Mouse (Mus musculus) monocyte, adult 2 months (primary cell): ENCODE results near the gene Lypd6b.

ENCODE experiments used
- DNase-seq, 2 experiments: peaks; one replicate each; pipeline ENCODE4 v3.0.0; 2022; ENCODE audit warnings: low spot score in 2 of 2, low read depth in 1 of 2

The Lypd6b gene

DNA sequence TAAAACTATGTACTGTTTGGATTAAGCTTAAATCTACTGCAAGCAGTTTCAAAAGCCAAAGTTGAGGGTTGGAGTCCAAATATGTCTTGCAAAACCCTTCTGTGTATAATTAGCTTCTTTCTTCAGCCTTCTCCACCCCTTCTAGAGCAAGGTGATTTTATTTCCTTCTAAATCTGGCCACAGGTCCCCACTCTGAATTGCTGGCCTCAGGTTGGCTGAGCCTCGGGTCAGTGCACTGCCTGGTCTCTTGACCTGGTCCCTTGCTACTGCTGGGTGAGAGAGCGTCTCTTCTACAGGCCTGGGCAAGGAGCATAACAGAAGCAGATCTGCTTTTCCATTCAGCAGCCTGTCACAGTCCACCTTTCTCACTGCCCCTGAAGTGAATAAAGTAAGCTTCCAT lies 18.6 kb upstream of the Lypd6b start:
- DNase-seq = no peak

- DNase-seq = no peak
Measured at GRCm38 (mm10) chr2:49770440-49770839, 17.0 kb upstream of the Lypd6b start.

- DNase-seq = no peak
Measured at GRCm38 (mm10) chr2:49771172-49771571, 16.3 kb upstream of the Lypd6b start.

GRCm38 (mm10) chr2:49773194-49773931 lies 14.1 kb upstream of the Lypd6b start:
- DNase-seq = no peak

DNA sequence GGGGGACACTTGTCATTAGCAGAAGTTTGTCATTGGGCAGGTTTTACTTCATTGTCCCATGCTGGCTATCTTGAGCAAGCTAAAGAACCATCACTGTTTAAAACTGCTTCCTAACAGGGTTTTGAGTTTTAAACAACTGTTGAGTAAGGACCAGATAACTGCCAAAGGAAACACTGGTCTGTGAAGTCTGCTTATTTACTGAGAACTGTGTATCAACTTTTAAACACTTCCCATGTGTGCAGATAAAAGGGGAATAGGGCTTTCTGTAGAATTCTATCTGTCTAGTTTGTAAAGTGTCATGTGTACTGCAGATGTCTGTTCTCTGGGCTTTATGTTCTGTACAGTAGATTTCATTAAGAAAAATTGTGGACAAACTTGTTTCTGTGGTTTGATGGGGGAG lies 13.3 kb upstream of the Lypd6b start:
- DNase-seq = no peak

DNA sequence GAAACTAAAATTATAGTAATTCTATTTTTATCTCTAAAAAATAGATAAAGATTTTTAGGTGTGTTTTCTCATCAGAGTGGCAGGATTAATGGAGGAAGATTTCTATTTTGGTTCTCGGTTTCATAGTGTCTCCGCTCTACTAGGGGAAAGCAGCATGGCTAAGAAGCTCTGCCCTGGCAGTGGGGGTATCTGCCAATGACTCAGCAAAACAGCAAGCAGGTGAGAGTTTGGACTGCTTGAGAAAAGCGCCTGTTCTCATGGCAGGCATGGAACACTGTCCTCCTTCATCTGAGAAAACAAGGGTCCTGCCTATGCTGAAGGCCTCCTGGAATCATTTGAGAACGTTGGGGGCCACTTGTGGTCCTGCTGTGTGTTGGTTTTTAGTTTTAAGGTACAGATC lies 12.3 kb upstream of the Lypd6b start:
- no peak for DNase-seq

GRCm38 (mm10) chr2:49775735-49776134 lies 11.8 kb upstream of the Lypd6b start:
- DNase-seq = no peak

- DNase-seq = no peak
Measured at GRCm38 (mm10) chr2:49776407-49776806, 11.1 kb upstream of the Lypd6b start.

DNA sequence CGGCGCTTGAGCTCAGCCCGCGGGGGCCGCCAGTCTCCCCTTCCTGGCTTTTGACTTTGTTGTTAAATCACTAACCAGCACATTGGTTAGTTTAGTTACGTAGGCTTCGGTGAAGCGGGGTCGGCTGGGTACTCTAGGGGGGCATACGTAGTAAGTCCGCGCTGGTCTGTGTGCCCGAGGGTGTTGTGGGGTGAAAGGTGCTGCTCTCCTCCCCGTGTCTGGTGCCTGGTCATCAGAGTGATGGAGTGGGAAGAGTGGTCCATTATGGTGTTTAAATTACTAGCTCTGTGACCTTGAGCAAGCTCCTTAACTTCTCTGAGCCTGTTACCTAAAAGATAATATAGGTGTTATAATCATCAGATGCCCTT lies 547 bp downstream of the Lypd6b start:
- DNase-seq = no peak

- DNase-seq = no peak
Measured at GRCm38 (mm10) chr2:49788643-49789042, 1.2 kb downstream of the Lypd6b start.

DNA sequence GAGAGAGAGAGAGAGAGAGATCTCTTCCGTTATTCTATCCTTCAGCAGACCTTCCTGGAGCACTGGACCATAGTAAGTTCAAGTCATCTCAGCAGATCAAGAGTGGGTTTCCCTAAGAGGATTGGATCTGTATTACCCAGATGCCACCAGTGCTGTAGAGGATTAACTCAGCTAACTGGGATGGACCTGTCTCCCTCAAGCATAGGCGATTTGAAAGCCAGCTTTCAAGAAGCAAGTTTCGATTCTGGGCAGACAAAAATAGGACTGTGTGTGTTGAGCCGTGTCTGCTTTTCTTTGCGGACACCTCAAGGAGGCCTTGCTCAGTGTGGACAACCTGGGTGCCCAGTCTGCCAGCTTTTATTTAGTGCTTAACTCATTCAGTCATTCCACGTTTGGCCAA lies 1.6 kb downstream of the Lypd6b start:
- no peak for DNase-seq

GRCm38 (mm10) chr2:49789504-49789903 lies 2.0 kb downstream of the Lypd6b start:
- no peak for DNase-seq

DNA sequence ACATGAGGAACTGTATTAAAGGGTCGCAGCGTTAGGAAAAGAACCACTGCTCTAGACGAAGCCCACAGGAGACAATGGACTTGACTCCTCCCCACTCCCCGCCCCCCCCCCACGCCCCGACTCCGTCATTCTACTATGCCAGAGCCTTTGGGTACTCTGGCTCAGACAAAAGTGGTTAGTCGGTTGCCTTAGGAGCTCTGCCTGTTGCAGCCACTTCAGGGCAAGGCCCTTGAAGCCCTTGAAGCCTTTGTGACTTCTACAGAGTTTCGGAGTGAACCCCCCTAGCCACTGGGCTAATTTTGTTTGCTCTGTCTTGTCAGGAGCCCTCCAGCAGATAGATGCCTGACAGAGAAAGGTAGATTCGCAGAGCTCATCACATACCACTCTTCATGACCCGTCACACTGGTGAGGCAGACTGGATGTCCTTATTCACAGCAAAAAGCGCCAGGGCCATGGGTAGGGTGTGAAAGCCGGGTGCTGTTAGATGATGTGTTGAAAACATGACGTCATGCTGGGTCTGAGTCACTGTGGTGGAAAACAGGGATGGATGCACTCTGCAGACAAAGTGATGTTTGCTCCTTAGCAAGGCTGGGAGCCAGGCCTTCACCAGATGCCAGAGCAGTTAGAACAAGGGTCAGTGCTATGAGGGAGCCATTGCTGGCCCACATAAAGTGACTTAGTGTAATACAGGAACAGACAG lies 10.1 kb downstream of the Lypd6b start:
- no peak for DNase-seq

GRCm38 (mm10) chr2:49804448-49804847 lies 17.0 kb downstream of the Lypd6b start:
- no peak for DNase-seq

DNA sequence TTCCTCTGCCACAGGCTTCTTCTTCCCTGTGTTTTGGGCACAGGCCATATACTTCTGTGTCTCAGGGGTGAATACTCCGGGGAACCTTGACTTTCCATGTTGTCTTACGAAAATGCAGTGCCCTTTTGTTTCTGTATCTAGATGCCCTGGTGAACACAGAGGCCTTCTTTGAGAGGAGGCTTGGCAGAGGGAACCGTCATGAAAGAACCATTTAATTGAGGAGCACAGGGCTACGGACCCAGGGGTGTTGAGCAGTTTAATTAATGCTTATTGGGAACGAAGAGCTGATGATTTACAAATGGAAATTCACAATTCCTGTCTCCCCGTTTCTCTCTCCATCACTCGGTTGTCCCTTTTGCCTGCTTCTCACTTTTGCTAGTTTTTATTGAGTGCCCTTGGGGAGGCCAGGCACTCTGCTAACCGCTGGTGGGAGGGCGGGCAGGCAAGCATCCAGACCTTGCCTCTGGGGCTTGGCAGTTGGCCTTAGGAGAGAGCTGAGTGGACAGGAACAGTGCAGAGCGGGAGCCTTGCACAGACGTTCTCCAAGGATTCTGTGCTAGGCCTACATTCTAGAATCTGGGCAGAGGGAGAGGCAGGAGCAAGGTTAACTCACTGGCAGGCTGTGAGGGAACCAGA lies 18.4 kb downstream of the Lypd6b start:
- no peak for DNase-seq

DNA sequence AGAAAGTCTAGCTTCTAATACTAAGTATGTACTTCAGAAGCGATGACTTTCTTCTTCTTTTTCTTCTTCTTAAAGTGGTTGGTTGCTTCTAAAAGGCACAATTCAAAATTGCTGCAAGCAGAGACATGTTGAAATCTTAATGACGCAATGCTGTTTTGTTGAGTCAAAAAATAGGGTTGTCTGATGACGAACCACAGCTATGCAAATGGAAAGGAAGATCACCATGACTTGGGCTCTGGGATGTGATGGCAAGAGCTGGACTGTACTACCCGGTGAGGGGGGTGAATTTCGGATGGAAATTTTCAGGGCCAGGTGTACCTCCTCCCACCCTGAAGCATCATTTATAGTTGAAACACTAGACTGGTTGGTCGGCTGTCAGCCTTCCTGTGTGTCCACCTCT lies 22.0 kb downstream of the Lypd6b start:
- DNase-seq = peak; percentile 22 to 48

DNA sequence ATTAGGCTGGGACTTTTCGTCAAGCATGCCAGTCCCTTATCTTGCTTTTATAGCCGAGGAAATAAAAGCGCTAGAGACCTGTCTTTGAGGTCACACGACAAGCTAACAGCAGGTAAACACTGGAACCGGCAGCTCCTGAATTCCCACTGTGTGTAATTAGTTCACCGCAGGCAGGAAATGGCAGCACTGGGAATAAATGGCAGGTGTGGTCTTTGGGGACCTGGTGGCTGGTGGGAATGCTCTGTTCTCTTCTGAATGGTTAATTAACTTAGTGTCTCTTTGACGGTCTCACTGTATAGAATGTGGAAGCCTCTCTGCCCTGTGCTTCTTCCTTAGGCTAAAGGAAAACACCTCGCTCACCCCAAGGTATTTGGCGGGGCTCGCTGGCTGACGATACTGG lies 23.9 kb downstream of the Lypd6b start:
- DNase-seq = no peak

- DNase-seq = no peak
Measured at GRCm38 (mm10) chr2:49811871-49812363, 24.4 kb downstream of the Lypd6b start.

- DNase-seq = no peak
Measured at GRCm38 (mm10) chr2:49813151-49813550, 25.7 kb downstream of the Lypd6b start.

- DNase-seq = peak in 1 of 2 experiments; percentile 14
Measured at GRCm38 (mm10) chr2:49814011-49814410, 26.5 kb downstream of the Lypd6b start.

GRCm38 (mm10) chr2:49815696-49816320 lies 28.3 kb downstream of the Lypd6b start:
- DNase-seq = no peak

- no peak for DNase-seq
Measured at GRCm38 (mm10) chr2:49816549-49816948, 29.1 kb downstream of the Lypd6b start.
